Mouse (Mus musculus): Measurements from ENCODE around the gene Rfc2. TPM values are rescaled to one million over a fixed set of nuclear protein-coding genes. Genes with fewer than 3 reads are reported as not detected.

Rfc2 gene
- 109 and 135 TPM in 2 replicates for polyA plus RNA-seq (2015; fragmentation: Nextera tagmentation; extraction: Ambion mirVana)

DNA sequence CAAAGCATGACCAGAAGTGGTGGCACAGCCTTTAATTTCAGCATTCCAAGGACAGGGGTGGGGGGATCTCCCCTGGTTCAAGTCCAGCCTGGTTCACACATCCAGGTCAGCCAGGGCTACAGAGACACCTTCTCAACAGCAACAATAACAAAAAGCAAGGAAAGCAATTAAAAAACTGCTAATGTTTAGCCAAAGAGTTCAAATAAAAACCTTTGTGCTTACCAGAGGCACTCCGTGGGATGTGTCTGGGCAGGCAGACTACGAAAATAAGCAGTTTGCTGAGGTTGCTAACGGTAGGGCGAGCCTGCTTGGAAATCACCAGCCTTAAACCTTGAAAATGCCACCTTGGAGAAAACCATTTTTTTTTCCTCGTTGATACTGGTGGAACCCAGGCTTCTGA is at the start of gene Rfc2:
Rfc2 (plus strand) TSS at position 221 of the 400 bp plus-strand sequence.

DNA sequence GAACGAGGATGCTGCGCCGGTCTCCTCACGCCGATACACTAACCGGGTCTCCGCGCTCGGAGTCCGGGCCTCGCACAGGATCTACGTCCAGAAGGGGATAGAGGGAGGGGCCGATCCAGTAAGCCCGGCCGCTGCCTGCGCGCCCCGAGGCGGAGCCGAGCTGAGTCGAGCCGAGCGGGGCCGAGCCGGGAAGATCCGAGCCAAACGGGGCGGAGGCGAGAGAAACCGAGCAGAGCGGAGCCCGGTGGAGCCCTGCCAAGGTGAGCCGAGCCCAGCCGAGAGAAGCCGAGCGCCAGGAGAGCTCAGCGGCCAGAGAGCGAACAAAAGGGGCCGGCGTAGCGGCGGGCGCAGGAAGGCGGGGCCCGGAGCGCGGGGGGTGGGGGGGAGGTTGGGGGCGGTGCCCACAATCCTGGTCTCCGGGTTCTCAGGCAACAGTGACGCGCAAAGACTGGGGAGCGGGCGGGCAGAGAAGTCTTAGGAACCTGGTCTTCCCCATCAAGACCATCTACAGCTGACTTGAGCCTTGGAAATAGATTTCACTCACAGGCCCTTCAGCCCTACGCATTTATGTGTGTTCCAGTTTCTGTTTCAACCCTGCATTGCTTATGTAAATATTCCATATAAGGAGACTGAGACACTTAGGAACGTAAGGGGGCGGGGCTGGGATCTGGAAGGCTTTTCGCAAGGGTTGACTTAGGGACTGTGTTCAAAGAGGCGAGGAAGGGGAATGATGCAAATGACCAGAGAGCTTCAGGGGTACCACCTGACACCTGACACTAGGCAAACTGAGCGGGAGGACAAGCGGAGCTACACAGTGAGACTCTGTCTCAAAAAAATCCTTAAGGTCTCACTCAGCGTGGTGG is 28.8 kb upstream of the Rfc2 start, which contains the start of gene Clip2:
Clip2 (minus strand) TSS at position 325 of the 863 bp plus-strand sequence.

DNA sequence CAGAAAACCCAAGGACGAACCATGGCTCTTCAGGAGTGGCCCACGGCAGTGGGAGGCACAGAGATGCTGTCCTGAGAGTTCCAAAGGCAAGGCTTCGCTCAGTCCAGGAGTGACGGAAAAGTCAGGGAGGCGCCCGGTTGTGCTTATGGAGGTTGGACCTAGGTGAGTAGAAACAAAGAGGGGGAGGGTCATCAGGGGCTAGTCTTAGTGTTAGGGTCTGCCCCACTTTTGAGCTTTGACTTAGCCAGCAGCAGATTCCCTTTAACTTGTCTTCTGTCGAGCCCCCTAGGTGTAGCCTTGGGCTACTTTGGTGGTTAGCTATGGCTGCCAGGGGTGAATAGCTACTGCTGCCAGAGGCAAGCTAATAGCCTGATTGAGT is 21.1 kb upstream of the Rfc2 start, which contains the start of gene Syna:
Syna (minus strand) TSS at position 101 of the 379 bp plus-strand sequence.

GRCm38 (mm10) chr5:134614802-134615201 is 33.6 kb downstream of the Rfc2 start, which contains the start of gene Lat2:
Lat2 (minus strand) TSS chr5:134615025.

GRCm38 (mm10) chr5:134639269-134639682 is 58.1 kb downstream of the Rfc2 start, which contains the start of gene Eif4h:
Eif4h (minus strand) TSS chr5:134639490.

Small RNA genes lying within 50 kb of the gene (microRNA-seq; reads per million reads assigned to microRNA genes)
- not detected for gene Mir7228 (ENCODE audit: borderline replicate concordance, insufficient number of aligned reads)

Other genes with a start within 250 kb of the Rfc2 start
- gene Gtf2ird1, start 124.7 kb upstream of the Rfc2 start, polyA plus RNA-seq (2015; fragmentation: Nextera tagmentation; extraction: Ambion mirVana) = 35.5 and 44.5 TPM in 2 replicates
- gene Clip2, start 28.9 kb upstream of the Rfc2 start, polyA plus RNA-seq (2015; fragmentation: Nextera tagmentation; extraction: Ambion mirVana) = 1.8 and 3.1 TPM in 2 replicates
- gene Syna, start 21.2 kb upstream of the Rfc2 start, polyA plus RNA-seq (2015; fragmentation: Nextera tagmentation; extraction: Ambion mirVana) = 0.07 TPM in 1 of 2 replicates, not detected in the other
- gene Lat2, start 33.7 kb downstream of the Rfc2 start, polyA plus RNA-seq (2015; fragmentation: Nextera tagmentation; extraction: Ambion mirVana) = 2.7 and 2.8 TPM in 2 replicates
- 204 and 239 TPM in 2 replicates for gene Eif4h, start 58.1 kb downstream of the Rfc2 start, polyA plus RNA-seq (2015; fragmentation: Nextera tagmentation; extraction: Ambion mirVana)
- 7.6 and 7.9 TPM in 2 replicates for gene Limk1, start 107.2 kb downstream of the Rfc2 start, polyA plus RNA-seq (2015; fragmentation: Nextera tagmentation; extraction: Ambion mirVana)
- gene Eln, start 166.0 kb downstream of the Rfc2 start, polyA plus RNA-seq (2015; fragmentation: Nextera tagmentation; extraction: Ambion mirVana) = 128 and 135 TPM in 2 replicates